Mouse (Mus musculus): ENCODE measurements around the gene Mmgt1.

DNA sequence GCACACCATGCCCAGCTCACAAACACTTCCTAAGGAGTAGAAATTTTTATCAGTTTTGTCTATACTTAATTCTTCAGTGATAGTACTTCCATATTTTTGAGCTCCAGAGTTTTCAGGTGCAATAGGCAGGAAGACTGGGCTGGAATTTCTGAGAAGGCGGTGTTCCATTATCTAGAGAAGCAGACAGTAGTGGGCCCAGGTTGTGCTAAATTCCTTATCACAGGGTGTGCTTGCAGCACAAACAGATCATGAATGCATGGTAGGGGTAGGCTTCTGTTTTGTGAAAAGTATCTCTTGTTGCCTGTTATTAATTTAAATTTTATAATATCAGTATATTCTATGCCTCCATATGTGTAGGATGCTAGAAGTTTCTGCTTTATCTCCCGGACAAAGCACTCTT, 17.4 kb upstream of the Mmgt1 start:
- TF ChIP-seq GATA1 (IDR thresholded peaks at IDR 0.05; ENCODE audit: borderline replicate concordance, low read length) (no peak), FLI1 (IDR thresholded peaks at IDR 0.05; ENCODE audit: low read length) (no peak)

Data from megakaryocyte, embryonic 14.5 days (primary cell).